Mouse (Mus musculus) neural tube, embryonic 14.5 days (tissue): Measurements from ENCODE around the gene Tbc1d9. TPM values are rescaled to one million over a fixed set of nuclear protein-coding genes. Genes with fewer than 3 reads are reported as not detected.

Experiments
- ATAC-seq: fragments of 200-750 bp; cut with Nextera tagmentation; 2 replicates; pipeline ENCODE4 v1.8.0; 2017; ENCODE audit warnings: low read depth, mild to moderate bottlenecking, moderate TSS enrichment, moderate library complexity
- H3K27ac ChIP-seq: fragments of 300-500 bp; sonication (generic); 2 replicates; pipeline ENCODE4 v1.5.1; 2014; ENCODE audit warnings: low read depth, mild to moderate bottlenecking, control low read depth, low read length, moderate library complexity, mixed read lengths
- H3K27me3 ChIP-seq: fragments of 300-500 bp; sonication (generic); 2 replicates; pipeline ENCODE4 v1.6.1; 2014; ENCODE audit warnings: low read length; ENCODE audit not compliant: control insufficient read depth, insufficient read depth
- H3K36me3 ChIP-seq: fragments of 300-500 bp; sonication (generic); 2 replicates; pipeline ENCODE4 v1.6.1; 2014; ENCODE audit warnings: low read length, mixed read lengths; ENCODE audit not compliant: control insufficient read depth, insufficient read depth
- H3K4me1 ChIP-seq: fragments of 300-500 bp; sonication (generic); 2 replicates; pipeline ENCODE4 v1.6.1; 2014; ENCODE audit warnings: low read length; ENCODE audit not compliant: control insufficient read depth, insufficient read depth
- H3K4me2 ChIP-seq: fragments of 300-500 bp; sonication (generic); 2 replicates; pipeline ENCODE4 v1.6.1; 2014; ENCODE audit warnings: mild to moderate bottlenecking, low read depth, low read length, control low read depth
- H3K4me3 ChIP-seq: fragments of 300-500 bp; sonication (generic); 2 replicates; pipeline ENCODE4 v1.5.1; 2014; ENCODE audit warnings: low read depth, low read length, control low read depth, mixed read lengths
- H3K9ac ChIP-seq: fragments of 300-500 bp; sonication (generic); replicated peaks from 2 replicates; pipeline ENCODE4 v1.6.1; 2014; ENCODE audit warnings: low read depth, mild to moderate bottlenecking, control low read depth, low read length, mixed read lengths
- H3K9me3 ChIP-seq: fragments of 300-500 bp; sonication (generic); 2 replicates; pipeline ENCODE4 v1.6.1; 2016; ENCODE audit warnings: low read length; ENCODE audit not compliant: control insufficient read depth
- WGBS: fragments of 180-500 bp; shearing (Covaris S2); extraction: QIAGEN DNeasy Blood & Tissue Kit; methylation state at CpG from one replicate; pipeline ENCODE4 v1.1.7; 2014; 5-methylcytosine and 5-hydroxymethylcytosine counted together
- polyA plus RNA-seq: library from polyadenylated mRNA; unstranded; fragments of >200 nt; fragmentation: Nextera tagmentation; extraction: Ambion mirVana; gene quantifications from 2 replicates; pipeline ENCODE4 v1.2.1, GENCODE M21; 2014

Tbc1d9 gene
- polyA plus RNA-seq, 1 experiment from 2014 or later: 19.7 TPM

DNA sequence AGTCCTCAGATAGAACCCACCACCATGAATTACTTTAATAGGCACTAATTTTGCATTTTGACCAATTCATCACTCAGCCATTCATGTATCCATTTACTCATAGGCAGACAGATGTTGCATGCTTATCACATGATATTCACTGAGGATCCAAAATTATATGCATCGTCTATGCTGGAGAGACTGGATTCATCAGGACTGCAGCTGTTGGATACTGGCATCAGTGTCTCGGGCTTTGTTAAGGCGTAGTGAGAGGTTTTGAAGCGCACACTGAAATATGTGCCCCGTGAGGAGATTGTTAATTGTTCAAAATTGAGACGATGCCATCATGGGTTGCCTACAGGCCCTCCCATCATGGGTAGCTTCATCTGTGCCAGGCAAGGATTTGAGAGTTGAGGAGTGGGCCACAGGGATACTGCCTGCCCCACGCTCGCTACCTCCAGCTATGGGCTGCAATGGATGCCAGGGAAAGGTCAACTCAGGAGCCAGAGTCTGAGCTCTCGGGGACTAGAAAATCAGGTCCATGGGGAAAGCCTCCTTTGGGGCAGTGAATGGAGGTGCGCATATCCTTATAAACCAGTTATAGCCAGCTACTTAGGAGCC, 22.3 kb downstream of the Tbc1d9 start:
- Histone ChIP-seq H3K4me3 (no peak overlapping the region), H3K4me1 (peaks cover 7% of the 10 kb centered on the region; the same call in 1 of the 2 replicates), H3K9me3 (no peaks in the 10 kb centered on the region), H3K27ac (no peak overlapping the region), H3K9ac (no peak overlapping the region), H3K36me3 (no peaks in the 10 kb centered on the region), H3K27me3 (no peaks in the 10 kb centered on the region), H3K4me2 (no peak overlapping the region)
- WGBS: 56% methylated on average over 10 of the region's 10 CpGs
- ATAC-seq: peak; percentile 78

DNA sequence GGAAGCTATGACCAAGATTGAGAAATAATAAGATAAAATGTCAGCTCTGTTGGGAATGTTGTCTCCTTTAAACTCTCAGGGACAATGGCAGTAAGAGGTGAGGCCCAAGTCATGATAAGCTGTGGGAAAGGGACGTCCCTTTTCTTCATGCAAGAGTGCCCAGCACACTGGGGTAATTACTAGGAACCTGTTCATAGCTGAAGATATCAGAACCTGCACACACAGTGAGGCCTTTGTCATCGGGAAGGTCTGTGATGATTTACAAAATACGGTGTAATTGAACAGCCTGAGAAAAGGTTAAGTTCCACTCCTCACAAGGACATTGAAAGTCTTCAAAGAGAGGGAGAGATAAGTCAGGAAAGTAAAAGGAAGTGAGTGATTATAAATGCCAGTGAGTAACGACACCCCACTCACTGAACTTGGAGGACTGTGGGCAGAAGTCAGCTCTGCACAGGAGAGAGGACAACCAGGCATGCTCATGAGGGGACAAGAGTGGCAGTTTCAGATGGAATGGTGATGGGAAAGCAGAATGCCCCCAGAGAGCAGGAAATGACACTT, 24.5 kb downstream of the Tbc1d9 start:
- ATAC-seq: no peak
- no peak overlapping the region for H3K27ac ChIP-seq
- no peaks in the 10 kb centered on the region for H3K9me3 ChIP-seq
- H3K9ac ChIP-seq: no peak overlapping the region
- 74% methylated on average over 4 of the region's 4 CpGs for WGBS
- H3K4me1 ChIP-seq: 0 out of 2 replicates have a peak, but pooled peaks cover 2% of the 10 kb centered on the region
- H3K27me3 ChIP-seq: no peaks in the 10 kb centered on the region
- no peak overlapping the region for H3K4me3 ChIP-seq
- H3K4me2 ChIP-seq: no peak overlapping the region
- no peaks in the 10 kb centered on the region for H3K36me3 ChIP-seq

DNA sequence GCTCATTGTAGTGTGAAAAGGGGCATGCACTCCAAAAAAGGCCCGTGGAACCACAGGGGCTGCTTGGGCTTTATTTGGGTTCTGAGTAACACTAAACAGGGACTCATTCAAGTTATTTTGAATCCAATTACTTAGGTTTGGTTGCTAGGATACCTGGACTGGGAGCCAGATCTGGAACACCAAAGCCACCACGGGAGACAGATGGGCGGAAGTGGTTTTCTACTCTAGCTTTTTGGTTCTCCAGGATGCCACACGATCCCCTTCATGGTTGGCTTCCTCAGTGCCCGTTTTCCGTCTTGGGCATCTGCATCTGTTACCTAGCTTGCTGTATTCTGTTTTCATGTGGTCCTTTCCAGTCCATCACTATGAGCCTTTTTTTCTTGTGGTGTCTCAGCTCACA, 30.9 kb downstream of the Tbc1d9 start:
- H3K9ac ChIP-seq: no peak overlapping the region
- no peaks in the 10 kb centered on the region for H3K27me3 ChIP-seq
- ATAC-seq: no peak
- no peak overlapping the region for H3K27ac ChIP-seq
- H3K9me3 ChIP-seq: no peaks in the 10 kb centered on the region
- peaks cover 14% of the 10 kb centered on the region; the same call in 1 of the 2 replicates for H3K4me1 ChIP-seq
- H3K36me3 ChIP-seq: no peaks in the 10 kb centered on the region
- no peak overlapping the region for H3K4me3 ChIP-seq
- no peak overlapping the region for H3K4me2 ChIP-seq
- 76% methylated on average over 6 of the region's 6 CpGs for WGBS

DNA sequence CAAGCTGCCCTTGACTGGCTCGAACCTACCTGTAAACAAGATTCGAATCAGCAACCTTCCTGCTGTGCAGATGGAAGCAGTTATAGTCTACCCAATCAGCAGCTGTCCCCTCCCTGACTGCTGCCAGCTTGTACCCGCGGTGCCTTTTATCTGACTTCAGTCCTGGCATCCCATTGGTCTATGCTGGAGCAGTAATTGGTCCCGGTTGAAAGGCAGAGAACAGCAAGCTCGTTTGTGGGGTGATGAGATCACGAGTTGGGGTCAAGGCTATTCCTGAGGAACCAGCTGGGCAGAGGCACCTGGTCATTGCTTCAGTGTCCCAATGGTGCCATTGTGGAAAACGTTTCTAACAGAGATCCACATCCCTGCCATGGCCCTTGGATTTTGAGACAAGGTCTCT, 34.6 kb downstream of the Tbc1d9 start:
- Histone ChIP-seq H3K36me3 (no peaks in the 10 kb centered on the region), H3K4me3 (no peak overlapping the region), H3K27me3 (no peaks in the 10 kb centered on the region), H3K27ac (no peak overlapping the region), H3K4me2 (no peak overlapping the region), H3K4me1 (peaks cover 14% of the 10 kb centered on the region; the same call in 1 of the 2 replicates), H3K9ac (no peak overlapping the region), H3K9me3 (no peaks in the 10 kb centered on the region)
- WGBS: 60% methylated on average over 8 of the region's 8 CpGs
- ATAC-seq: peak; percentile 59; the same call in 1 of the 2 replicates

DNA sequence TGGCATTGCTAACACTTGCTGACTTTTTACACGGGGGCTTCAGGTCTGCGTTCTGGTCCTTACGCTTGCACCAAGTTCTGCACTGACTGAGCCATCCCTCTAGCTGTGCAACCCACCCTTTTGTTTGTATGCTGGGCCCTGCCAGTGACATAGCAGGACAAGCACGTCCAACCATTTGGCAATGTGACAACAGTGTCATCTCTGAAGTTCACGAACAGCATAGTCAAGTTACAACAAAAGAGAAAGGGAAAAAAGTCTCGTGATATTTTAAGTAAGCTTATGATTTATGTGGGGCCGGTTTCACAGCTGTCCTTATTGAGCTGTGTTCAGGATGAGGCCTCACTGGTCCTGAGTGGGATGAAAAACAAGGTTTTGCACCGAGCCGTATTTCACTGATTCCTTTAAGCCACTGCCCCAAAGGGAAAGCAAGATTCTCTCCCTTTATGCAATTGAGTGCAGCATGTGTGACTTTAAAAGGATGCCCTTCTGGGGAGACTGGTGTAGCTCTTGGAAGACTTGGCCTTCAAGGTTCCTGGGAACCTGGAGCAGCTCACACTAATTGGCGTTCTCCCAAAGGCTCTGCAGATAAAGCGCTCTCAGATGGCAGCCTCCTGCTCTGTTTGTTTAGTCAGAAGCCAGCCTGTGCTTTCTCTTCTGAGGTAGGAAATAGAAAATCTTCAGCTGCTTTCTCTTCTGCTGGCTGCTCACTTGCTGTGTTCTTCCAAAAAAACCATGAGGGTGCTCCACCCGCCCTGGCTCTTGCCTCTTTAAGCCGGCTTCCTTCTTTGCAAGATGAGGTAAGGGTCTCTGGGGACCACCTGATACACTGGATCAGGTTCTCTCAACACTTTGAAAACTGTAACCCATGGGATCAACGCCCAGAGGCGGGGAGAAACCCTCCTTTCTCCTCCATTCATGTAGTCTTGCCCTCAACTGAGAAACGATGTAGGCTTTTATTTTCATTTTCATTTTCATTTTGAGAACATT, 35.3 kb downstream of the Tbc1d9 start:
- Histone ChIP-seq H3K27ac (no peak overlapping the region), H3K27me3 (no peaks in the 10 kb centered on the region), H3K36me3 (no peaks in the 10 kb centered on the region), H3K4me1 (peaks cover 14% of the 10 kb centered on the region; the same call in 1 of the 2 replicates), H3K4me3 (no peak overlapping the region), H3K9ac (no peak overlapping the region), H3K4me2 (no peak overlapping the region), H3K9me3 (no peaks in the 10 kb centered on the region)
- ATAC-seq: no peak
- 79% methylated on average over 16 of the region's 16 CpGs for WGBS

DNA sequence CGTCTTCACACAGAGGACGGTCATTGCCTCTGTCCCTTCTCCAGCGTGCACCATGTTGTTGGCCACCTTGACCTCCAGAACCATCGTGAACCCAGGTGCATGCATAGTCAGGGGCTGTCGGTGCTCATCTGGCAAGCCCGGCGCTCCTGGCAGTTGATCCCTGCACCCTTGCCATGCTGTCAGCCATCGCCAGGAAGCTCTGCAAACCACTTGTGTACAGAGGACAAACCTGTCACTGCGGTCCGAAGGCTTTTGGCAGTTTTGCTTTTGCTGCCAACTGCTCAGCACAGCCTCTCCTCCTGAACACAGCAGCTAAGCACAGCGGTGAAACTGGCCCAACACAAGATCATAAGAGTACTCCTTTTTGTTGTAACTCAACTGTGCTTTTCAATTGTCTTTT, 37.8 kb downstream of the Tbc1d9 start:
- WGBS: 94% methylated on average over 11 of the region's 11 CpGs
- ATAC-seq: no peak
- H3K9me3 ChIP-seq: no peaks in the 10 kb centered on the region

DNA sequence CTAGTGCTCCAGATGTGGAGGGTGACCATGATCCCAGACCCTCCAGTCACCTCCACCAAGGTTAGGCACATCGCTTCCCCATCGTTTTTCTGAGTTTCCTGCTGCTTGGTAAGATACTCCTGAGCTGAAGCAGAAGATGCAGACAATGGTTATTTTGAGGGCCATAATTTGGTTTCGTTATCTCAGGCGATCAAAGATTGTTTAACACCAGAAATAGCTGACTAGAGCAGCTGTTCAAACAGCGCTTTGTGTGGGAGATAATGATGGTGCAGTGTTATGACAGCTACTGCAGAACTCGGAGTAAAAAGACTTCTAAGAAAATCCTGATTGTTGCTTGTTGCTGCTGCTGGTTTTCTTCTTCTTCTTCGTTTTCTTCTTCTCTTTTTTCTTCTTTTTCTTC, 40.8 kb downstream of the Tbc1d9 start:
- H3K27me3 ChIP-seq: no peaks in the 10 kb centered on the region
- H3K4me3 ChIP-seq: no peak overlapping the region
- H3K9me3 ChIP-seq: no peaks in the 10 kb centered on the region
- WGBS: 81% methylated on average over 7 of the region's 7 CpGs
- no peak overlapping the region for H3K9ac ChIP-seq
- no peak overlapping the region for H3K4me2 ChIP-seq
- no peaks in the 10 kb centered on the region for H3K36me3 ChIP-seq
- no peak for ATAC-seq
- no peak overlapping the region for H3K27ac ChIP-seq
- no peaks in the 10 kb centered on the region for H3K4me1 ChIP-seq

More for the DNA sequence above, 37.8 kb downstream of the Tbc1d9 start:
- no peak overlapping the region for H3K4me2 ChIP-seq
- H3K9ac ChIP-seq: no peak overlapping the region
- no peak overlapping the region for H3K27ac ChIP-seq
- no peaks in the 10 kb centered on the region for H3K27me3 ChIP-seq
- no peaks in the 10 kb centered on the region for H3K36me3 ChIP-seq
- H3K4me3 ChIP-seq: no peak overlapping the region
- H3K4me1 ChIP-seq: peaks cover 3% of the 10 kb centered on the region; the same call in 1 of the 2 replicates

DNA sequence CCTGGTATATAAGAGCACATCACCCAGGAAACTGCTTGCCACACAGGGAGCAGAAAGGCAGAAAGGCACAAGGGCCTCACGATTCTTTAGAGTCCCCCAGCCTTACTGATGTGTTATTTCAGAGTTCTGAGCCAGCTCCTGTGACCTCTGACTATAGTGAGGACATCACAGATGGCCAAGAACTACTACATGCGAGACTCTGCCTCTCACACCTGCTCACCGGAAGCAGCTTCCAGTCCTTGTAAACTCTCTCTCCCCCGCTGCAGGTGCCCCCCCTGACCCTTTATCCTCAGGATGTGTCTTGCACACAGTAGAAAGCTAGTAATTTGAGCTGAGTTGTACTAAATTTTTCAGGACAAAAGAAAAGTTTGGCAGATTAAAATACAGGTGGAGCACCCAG, 44.4 kb downstream of the Tbc1d9 start:
- no peaks in the 10 kb centered on the region for H3K27me3 ChIP-seq
- no peak for ATAC-seq
- WGBS: 70% methylated on average over 4 of the region's 4 CpGs
- H3K4me2 ChIP-seq: no peak overlapping the region
- H3K9ac ChIP-seq: no peak overlapping the region
- no peak overlapping the region for H3K4me3 ChIP-seq
- H3K27ac ChIP-seq: no peak overlapping the region
- no peaks in the 10 kb centered on the region for H3K9me3 ChIP-seq
- no peaks in the 10 kb centered on the region for H3K4me1 ChIP-seq
- H3K36me3 ChIP-seq: no peaks in the 10 kb centered on the region

DNA sequence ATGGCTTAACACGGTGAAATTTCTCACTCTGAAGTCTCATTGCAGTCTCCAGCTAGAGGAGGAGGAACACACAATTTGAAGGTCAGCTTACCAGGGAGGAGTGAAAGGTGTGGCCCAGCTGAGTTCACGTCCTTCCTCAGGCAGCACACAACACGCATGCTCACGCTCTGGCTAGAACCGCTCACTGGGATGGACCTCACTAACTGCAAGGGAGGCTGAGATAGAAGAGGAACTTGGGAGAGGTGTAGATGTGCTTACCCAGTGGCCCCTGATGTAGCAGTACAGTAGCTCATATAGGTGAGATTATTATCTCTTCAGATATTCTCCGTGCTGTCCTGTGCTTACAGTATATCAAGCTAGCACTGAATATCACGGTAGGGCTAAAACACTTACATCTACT, 45.5 kb downstream of the Tbc1d9 start:
- no peaks in the 10 kb centered on the region for H3K27me3 ChIP-seq
- no peak overlapping the region for H3K9ac ChIP-seq
- no peak overlapping the region for H3K4me2 ChIP-seq
- no peaks in the 10 kb centered on the region for H3K4me1 ChIP-seq
- H3K36me3 ChIP-seq: no peaks in the 10 kb centered on the region
- H3K27ac ChIP-seq: no peak overlapping the region
- H3K9me3 ChIP-seq: no peaks in the 10 kb centered on the region
- 87% methylated on average over 7 of the region's 7 CpGs for WGBS
- no peak for ATAC-seq
- H3K4me3 ChIP-seq: no peak overlapping the region
